Mouse (Mus musculus) megakaryocyte, embryonic 14.5 days (primary cell): ENCODE measurements around the gene Slc22a5.

Source experiments
- FLI1 ChIP-seq: IDR thresholded peaks from 2 replicates; pipeline ENCODE4 v1.6.1; 2012; ENCODE audit warnings: low read length, inconsistent platforms, mixed read lengths
- GATA1 ChIP-seq: IDR thresholded peaks from 3 replicates; pipeline ENCODE4 v1.6.1; 2012; ENCODE audit warnings: mixed read lengths, low read length, inconsistent platforms, borderline replicate concordance

DNA sequence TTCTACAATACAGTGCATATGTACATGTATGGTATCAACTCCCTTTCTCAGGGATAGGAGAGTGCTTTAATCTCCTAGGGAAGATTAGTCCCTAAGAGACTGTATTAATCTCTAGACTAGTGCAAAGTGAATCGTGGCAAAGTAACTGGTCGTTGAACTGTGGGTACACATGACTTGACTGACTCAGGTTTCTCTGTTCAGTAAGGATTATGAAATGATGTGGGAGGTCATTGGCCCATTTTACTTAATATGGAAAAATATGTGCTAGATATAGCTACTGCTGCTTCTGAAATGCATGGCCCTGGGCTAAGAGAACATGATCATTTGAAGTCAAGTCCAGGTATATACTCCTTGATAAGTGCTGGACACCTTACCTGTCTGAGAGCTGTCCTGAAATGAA, 8.2 kb downstream of the Slc22a5 start:
- TF ChIP-seq GATA1 (no peak), FLI1 (no peak)
